Mouse (Mus musculus) heart, adult 8-10 months (tissue): ENCODE data around the gene Kdm2b. TPM values are rescaled to one million over a fixed set of nuclear protein-coding genes. Genes with fewer than 3 reads are reported as not detected.
A peak's percentile ranks its signal among the peaks of the same experiment; 100 is the strongest.

Experiments used
- DNase-seq: peaks from one replicate; pipeline ENCODE4 v3.0.0; 2022; ENCODE audit warnings: low spot score
- total RNA-seq, 4 experiments: library from RNA; stranded (reverse); gene quantifications; 2 replicates each; pipeline ENCODE4 v1.2.4; 2022

The Kdm2b gene
- total RNA-seq, 4 experiments from 2014 or later = 12.7 to 14.9 (median 14.4) TPM

- peak; percentile 48 for DNase-seq
Measured at GRCm38 (mm10) chr5:122894007-122894637, 95.5 kb downstream of the Kdm2b start.

- DNase-seq = no peak
Measured at GRCm38 (mm10) chr5:122893270-122893669, 96.4 kb downstream of the Kdm2b start.

GRCm38 (mm10) chr5:122890396-122890795 is 99.2 kb downstream of the Kdm2b start:
- no peak for DNase-seq

- no peak for DNase-seq
Measured at GRCm38 (mm10) chr5:122888612-122889214, 100.9 kb downstream of the Kdm2b start.

- no peak for DNase-seq
Measured at GRCm38 (mm10) chr5:122887926-122888611, 101.6 kb downstream of the Kdm2b start.

GRCm38 (mm10) chr5:122887033-122887432 is 102.6 kb downstream of the Kdm2b start:
- no peak for DNase-seq

GRCm38 (mm10) chr5:122884594-122885348 is 104.9 kb downstream of the Kdm2b start:
- no peak for DNase-seq

- no peak for DNase-seq
Measured at GRCm38 (mm10) chr5:122883652-122884235, 105.9 kb downstream of the Kdm2b start.

GRCm38 (mm10) chr5:122883237-122883636 is 106.4 kb downstream of the Kdm2b start:
- no peak for DNase-seq

- no peak for DNase-seq
Measured at GRCm38 (mm10) chr5:122882256-122883050, 107.2 kb downstream of the Kdm2b start.

- peak; percentile 48 for DNase-seq
Measured at GRCm38 (mm10) chr5:122881313-122881712, 108.3 kb downstream of the Kdm2b start.

- no peak for DNase-seq
Measured at GRCm38 (mm10) chr5:122880241-122880980, 109.2 kb downstream of the Kdm2b start.

- DNase-seq = no peak
Measured at GRCm38 (mm10) chr5:122876671-122877070, 113.0 kb downstream of the Kdm2b start.

GRCm38 (mm10) chr5:122874359-122874758 is 115.3 kb downstream of the Kdm2b start:
- no peak for DNase-seq

- no peak for DNase-seq
Measured at GRCm38 (mm10) chr5:122873573-122873972, 116.0 kb downstream of the Kdm2b start.

GRCm38 (mm10) chr5:122872626-122873025 is 117.0 kb downstream of the Kdm2b start:
- no peak for DNase-seq

- no peak for DNase-seq
Measured at GRCm38 (mm10) chr5:122863053-122863452, 126.6 kb downstream of the Kdm2b start.

GRCm38 (mm10) chr5:122855858-122856257 is 133.8 kb downstream of the Kdm2b start:
- no peak for DNase-seq

GRCm38 (mm10) chr5:122852611-122853010 is 137.0 kb downstream of the Kdm2b start:
- no peak for DNase-seq

GRCm38 (mm10) chr5:122850319-122851002 is 139.2 kb downstream of the Kdm2b start:
- DNase-seq = no peak
